Mouse (Mus musculus) cortical plate, adult 2 months (tissue): ENCODE results near the gene Met.

Experiments used
- CTCF ChIP-seq: fragments of 200-500 bp; IDR thresholded peaks from 2 replicates; pipeline ENCODE4 v1.5.1; 2011; ENCODE audit warnings: mild to moderate bottlenecking, control low read depth, low read length; ENCODE audit not compliant: insufficient read depth; ENCODE audit errors: extremely low read depth
- POLR2A ChIP-seq: fragments of 200-500 bp; IDR thresholded peaks from 2 replicates; pipeline ENCODE4 v1.6.1; 2011; ENCODE audit warnings: mild to moderate bottlenecking, low read length, control low read depth; ENCODE audit not compliant: insufficient read depth; ENCODE audit errors: extremely low read depth

- TF ChIP-seq CTCF (no peak), POLR2A (no peak)
These were observed 147.9 kb downstream of the Met start for GRCm38 (mm10) chr6:17611352-17612010.
